Mouse (Mus musculus) cortical plate, adult 2 months (tissue): ENCODE measurements at regions not wholly inside any gene's neighbourhood (a gene's known extent, or its start where the extent isn't known, plus 50 kb on each side); places are given as distances from the start of the nearest gene placed in this dataset.

Source experiments
- CTCF ChIP-seq: fragments of 200-500 bp; IDR thresholded peaks from 2 replicates; pipeline ENCODE4 v1.5.1; 2011; ENCODE audit warnings: mild to moderate bottlenecking, control low read depth, low read length; ENCODE audit not compliant: insufficient read depth; ENCODE audit errors: extremely low read depth
- POLR2A ChIP-seq: fragments of 200-500 bp; IDR thresholded peaks from 2 replicates; pipeline ENCODE4 v1.6.1; 2011; ENCODE audit warnings: mild to moderate bottlenecking, low read length, control low read depth; ENCODE audit not compliant: insufficient read depth; ENCODE audit errors: extremely low read depth

DNA sequence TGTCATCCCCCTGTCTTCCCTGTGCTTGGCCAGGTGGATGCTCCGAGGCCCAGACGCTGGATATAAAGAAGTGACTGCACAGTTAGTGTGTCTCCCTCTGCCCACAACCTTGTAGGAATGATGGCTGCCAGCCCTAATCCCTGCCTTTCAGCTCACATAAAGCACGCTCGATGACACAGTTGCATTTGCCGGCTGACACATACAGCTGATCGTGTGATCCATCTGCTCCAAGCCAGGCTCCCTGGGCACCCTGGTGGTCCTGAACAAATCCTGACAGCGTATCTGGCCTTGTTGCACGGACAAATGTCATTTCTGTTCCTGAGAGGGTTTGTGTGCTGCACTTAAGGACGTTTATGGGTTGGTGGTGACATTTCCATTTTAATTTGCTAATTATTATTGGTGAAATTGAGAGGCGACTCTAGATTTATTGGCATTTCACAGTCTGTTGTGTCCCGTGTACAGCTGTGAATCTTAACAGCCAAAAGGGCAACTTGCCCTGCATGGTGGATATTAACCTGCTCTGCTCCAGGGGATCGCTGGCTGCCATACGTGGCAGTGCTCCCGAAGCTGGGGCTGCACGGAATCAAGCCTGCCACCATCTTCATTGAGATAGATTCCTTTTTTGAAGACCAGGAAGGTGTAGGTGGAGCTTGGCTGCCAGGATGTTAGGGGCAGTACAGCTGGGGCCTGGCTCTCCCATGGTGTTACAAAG lies 241.9 kb upstream of the Kcnab2 start:
- TF ChIP-seq CTCF: no peak
- TF ChIP-seq POLR2A: no peak
